Mouse (Mus musculus) C2C12 (cell line): ENCODE data around the gene Afap1.

Source experiments
- CTCF ChIP-seq: IDR thresholded peaks from one replicate; pipeline ENCODE4 v1.5.1; 2011; ENCODE audit not compliant: control insufficient read depth, insufficient read depth, insufficient read length
- MYOD1 ChIP-seq: IDR thresholded peaks from one replicate; pipeline ENCODE4 v1.6.1; 2011; ENCODE audit warnings: low read depth; ENCODE audit not compliant: control insufficient read depth, insufficient read length
- USF1 ChIP-seq: IDR thresholded peaks from one replicate; pipeline ENCODE4 v1.6.1; 2011; ENCODE audit warnings: low read depth, mild to moderate bottlenecking, control low read depth, moderate library complexity

- TF ChIP-seq MYOD1 (no peak), CTCF (no peak), USF1 (no peak)
Measured at GRCm38 (mm10) chr5:36018366-36018765, 125.2 kb downstream of the Afap1 start.
